Mouse (Mus musculus) neural tube, embryonic 10.5 days (tissue): ENCODE measurements around the gene Cln6.
A peak's percentile ranks its signal among the peaks of the same experiment; 100 is the strongest.
"Not testable (repeated sequence)": the region's sequence is repeated elsewhere in the genome, so short reads cannot be mapped to it uniquely, and the experiment has no call there.

Experiments
- DNase-seq: peaks from one replicate; pipeline ENCODE4 v3.0.0-alpha.2; 2017; ENCODE audit warnings: low spot score; ENCODE audit errors: extremely low spot score

Cln6 gene

DNA sequence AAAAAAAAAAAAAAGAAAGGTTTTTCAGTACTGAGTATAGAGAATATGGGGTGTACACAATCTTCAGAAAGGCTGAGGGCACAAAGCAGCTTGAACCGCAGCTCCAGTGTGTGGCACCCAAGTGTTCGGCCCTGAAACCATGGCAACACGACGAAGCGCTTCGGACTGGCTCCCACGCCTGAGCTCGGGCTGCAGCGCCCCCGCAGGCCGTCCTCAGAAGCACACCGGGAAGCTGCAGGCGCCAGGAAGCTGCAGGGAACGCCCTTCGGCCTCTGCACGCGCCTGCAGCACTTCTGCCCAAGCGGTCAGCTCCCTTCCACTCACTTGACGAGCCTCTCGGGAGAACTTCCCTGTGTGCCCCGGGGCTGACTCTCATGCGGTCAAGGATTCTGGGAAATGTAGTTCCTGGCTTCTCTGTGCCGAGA, 9.9 kb upstream of the Cln6 start:
- peak; percentile 97 for DNase-seq

DNA sequence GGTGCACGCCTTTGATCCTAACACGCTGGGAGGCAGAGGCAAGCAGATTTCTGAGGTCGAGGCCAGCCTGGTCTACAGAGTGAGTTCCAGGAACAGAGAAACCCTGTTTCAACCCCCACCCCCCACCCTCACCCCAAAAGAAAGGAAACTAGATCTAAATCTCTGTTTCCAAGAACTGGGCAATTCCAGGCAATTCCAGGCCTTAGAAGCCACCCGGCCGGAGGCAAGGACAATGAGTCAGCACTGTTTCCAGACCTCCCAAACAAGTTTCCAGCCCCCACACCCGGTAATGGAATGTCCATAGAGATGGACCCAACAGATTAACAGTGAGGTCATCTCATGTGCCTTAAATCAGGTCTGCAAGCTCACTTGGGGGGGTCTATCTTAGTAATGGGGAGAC, 8.7 kb upstream of the Cln6 start:
- no peak for DNase-seq

DNA sequence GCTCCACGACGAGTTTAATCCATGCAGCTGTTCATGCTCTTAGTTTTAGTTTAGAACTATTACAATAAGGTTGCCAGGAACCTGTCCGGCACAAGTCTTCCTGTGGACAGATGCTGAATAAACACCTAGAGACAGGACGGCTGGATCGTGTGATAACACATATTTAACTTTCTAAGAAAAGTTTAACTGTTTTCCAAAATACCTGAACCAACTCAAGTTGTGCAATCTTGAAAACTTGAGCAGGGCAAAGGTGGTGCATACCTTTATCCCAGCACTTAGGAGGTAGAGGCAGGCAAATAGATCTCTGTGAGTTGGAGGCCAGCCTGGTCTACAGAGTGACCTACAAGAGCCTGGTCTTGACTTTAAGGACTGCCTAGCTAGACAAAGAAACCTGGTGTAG, 3.7 kb upstream of the Cln6 start:
- no peak for DNase-seq

DNA sequence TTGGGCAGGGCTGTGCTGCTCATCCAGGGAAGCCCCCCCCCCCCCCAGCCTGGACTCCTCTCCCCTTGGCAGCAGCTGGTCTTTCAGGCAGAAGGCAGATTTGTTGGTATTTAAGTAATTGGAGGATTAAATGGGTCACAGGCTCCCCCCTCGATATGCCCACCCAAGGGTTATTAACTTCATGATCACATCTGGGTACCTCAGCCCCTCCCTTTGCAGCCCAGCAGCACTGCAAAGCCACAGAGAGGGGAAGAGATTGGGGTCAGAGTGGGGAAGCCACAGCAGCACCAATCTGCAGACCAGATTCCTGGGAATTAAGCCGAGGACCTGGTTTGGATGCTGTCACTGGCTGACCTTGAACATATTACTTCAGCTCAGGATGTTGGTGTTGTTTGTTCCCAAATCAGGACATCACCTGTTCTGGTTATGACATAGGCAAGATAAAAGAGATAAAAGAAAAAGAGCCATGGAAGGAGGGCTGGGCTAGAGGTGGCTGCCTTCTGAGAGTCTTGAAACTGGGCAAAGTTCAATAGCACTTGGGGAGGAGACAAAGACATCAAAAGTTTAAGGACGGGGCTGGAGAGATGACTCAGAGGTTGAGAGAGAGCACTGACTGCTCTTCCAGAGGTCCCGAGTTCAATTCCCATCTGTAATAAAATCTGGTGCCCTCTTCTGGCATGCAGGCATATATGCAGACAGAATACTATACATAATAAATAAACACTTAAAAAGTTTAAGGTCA, 2.7 kb upstream of the Cln6 start:
- DNase-seq: no peak

DNA sequence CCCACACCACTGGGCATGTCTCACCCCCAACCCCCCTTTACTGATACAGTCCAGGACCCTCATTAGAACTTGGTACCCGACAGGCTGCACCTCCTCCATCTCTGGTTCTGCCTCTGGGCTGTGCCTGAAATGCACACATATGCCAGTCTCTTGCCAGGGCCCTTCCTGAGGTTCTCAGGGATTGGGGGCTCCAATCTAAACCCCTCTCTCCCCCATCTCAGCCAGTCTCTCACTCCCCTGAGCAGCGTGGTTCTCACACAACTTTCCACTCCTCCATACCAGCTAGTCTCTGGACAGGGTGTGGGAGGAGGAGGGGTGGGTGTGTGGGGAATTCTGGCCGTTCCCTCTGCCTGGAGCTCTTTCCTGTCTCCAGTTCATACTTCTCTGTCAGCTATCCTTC, 974 bp upstream of the Cln6 start:
- DNase-seq: no peak

DNA sequence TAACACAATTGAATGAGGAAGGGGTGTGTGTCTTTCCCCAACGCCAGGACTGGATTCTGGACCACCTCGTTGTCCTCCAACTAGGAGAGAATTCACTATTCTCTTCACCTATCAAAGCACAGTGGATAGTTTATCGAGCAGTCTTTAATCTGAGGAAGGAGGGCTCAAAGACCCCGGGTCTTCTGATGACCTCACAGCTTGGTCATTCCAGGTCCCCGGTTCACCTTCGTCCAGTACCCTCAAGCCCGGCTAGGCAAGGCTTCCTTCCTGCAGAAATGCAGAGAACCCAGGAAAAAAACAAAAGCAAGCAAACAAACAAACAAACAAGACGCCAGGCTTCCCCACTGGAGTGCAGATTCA, 459 bp upstream of the Cln6 start:
- no peak for DNase-seq

DNA sequence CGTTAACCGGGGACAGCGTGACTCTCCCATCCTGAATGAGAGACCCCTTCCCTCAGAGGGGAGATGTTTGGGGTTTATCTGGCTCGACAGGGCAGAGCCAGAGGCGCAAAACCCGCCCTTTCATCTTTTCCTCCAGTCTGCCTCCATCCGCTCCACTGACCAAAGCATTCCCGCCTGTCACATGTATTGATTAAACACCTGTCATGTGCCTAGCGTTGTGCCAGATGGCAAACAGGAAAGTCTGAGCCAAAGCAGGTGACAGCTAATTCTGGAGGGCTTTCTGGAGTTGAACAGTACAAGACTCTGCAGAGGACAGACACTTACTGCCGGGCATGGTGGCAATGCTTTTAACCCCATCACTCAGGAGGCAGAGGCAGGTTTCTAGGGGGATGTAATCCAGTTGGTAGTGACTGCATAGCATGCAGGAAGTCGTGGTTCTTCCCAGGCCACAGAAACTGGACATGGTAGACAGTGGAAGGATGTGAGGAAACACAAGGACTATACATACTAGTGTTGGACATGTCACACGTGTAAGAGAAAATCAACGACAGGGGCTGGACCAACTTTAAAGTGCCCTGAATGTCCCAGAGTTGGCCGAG, 686 bp downstream of the Cln6 start:
- DNase-seq: no peak

DNA sequence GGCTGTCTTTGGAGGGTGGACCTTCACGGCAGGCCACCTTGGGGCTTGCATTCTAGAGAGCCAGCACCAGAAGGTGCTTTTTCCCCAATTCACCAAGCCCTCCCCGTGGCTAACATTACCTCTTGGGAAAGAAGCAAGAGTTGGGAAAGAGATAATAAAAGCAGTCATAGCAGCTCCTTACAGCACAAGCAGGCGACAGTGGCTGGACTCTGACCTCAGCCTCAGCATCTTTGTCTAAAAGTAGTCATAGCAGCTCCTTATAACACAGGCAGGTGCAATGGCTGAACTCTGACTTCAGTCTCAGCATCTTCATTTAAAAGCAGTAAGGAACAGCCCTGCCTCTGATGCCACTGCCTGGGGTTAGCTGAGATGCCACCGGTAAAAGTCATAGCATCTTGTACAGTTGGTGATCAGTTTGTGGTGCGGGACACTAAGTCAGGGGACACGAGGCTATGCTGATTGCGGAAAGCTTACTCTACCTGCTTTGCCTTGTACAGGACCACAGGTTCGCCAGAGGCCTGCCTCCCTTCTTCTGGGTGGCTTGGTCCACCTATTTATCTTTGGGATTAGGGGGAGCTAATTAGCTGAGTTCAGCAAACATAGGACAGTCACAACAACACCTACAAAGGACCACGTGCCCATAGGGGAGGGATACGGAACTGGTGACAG, 4.9 kb downstream of the Cln6 start:
- no peak for DNase-seq

DNA sequence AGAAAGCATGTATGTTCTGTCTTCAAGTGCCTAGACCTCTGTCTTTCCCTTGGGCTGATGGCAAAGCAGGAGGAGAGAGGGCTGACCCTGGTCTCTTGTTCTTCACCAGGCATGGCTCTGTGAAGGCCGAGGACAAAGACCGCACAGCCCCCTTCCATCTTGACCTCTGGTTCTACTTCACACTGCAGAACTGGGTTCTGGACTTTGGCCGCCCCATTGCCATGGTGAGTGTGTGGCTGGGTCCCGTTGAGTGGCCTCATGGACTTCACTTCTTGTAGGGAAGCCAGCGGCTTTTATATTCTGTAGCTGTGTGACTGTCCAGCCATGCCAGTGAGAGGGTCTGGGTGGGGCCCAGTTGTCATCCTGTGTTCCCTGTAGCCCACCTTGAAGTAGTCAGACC, 5.9 kb downstream of the Cln6 start:
- DNase-seq: no peak

DNA sequence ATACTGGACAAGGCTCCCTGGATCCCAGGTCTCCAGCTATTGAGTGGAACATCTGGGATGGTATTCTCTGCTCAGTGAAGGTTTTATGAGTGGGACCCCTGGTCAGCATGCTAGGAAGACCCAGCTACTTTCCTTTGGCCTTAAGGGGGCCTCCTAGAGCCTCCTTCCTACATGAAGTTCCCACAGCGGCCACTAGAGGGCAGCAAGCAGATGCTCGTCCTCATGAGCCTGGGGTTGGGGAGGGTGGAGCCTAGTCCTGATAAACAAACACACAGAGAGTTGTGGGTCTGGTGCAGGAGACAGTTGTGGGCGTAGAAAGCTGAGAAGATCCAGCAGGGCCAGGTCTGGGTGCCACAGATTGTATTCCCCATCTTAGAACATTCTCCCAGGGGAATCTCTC, 9.1 kb downstream of the Cln6 start:
- DNase-seq: peak; percentile 92

DNA sequence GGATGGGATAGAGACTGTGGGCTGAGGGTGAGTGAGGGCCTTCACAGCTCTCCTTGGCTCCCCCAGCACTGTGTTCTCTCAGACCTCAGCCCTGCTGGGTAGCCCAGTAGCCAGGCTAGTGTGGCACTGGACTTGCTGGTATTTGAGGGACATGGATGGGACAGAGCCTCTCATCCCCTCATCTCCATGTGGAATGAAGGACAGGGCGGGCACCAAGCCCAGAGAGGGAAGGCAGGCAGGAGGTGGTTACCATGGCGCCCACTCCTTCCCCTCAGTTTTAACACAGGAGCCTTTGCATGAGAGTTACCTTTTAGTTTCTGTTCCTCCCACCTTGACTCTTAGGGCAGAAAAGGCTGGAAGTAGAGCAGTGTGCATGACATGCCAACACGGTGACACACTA, 10.1 kb downstream of the Cln6 start:
- DNase-seq: no peak

DNA sequence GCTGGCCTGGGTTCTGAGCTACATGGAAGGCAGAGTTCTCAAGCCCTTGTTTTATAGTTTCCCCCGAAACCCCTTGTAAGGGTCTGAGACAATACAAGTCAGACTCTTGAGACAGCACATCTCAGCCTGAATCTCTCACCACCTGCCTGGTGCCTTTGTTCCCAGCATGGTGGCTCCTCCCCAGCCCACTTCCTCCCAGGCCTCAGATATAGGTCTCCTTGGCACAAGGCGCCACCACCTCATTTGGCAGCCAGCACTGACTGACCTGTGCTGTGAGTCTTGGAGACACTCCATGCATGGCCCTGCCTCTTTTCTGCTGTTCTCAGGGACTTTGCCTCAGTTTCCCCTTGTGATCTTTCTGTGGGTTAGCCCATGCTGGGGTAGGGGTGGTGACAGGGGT, 13.0 kb downstream of the Cln6 start:
- DNase-seq: no peak

DNA sequence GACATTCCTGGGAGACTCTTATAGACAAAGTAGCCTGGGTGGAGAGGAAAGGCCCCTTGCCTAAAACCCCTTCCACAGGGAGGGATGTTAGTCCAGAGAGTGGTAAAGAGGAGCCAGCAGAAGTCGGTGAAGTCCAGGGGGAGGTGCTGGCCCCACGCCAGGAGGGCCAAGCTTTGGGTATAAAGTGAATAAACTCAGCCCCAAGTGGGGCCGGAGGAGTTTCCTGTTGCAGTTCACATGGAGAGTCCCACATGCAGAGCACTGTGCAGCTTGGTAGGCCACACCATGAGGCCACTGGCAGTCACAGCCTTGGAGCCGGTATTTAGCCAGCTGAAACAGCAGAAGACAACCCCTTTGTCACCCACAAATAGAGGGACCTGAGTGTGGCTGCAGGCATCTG, 15.9 kb downstream of the Cln6 start:
- no peak for DNase-seq

DNA sequence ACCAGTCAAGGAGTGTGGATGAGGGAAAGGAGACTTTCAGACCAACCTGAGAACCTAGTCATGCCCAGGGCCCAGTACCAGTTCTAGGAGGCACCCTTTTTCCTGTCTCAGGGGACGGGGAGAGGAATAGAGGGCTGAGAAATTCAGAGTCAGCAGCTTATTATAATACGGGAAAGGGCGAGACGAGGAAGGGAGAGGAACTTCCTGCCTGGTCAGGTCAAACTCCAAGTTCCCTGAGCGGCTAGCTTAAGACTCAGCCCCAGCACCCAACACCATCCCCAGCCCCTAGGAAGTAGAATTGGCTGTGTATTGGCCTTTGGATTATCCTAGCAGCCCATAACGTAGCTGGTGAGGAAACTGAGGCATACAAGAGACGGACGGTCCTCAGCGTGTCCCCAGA, 18.6 kb downstream of the Cln6 start:
- DNase-seq: no peak

DNA sequence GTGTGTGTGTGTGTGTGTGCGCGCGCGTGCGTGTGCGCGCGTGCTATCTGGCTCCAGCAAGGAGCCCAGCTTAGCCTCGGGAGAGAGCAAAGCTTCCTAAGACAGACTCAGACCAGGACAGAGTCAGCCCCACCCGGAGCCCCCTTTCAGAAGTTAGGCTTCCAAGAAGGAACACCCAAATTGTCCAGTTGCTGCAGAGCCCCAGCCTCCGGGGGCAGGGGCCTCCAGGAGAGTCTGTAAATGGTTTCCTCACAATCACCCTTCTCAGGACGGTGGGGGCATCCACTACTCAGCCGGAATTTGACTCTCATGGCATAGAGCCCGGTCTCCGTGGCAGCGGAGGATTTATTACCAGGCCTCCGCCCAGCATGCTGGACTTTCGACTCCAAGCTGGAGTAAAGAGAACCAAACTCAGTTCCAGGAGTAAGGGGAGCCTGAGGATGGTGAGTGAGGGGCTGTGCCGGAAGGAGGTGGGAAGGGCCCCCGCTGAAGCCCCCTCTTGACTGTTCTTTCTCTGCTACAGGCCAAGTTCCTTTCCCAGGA, 19.2 kb downstream of the Cln6 start, which contains the start of gene Calml4:
TSS of gene Calml4 (plus strand) at position 362 of the 543 bp plus-strand sequence.
- peak; percentile 50 for DNase-seq

DNA sequence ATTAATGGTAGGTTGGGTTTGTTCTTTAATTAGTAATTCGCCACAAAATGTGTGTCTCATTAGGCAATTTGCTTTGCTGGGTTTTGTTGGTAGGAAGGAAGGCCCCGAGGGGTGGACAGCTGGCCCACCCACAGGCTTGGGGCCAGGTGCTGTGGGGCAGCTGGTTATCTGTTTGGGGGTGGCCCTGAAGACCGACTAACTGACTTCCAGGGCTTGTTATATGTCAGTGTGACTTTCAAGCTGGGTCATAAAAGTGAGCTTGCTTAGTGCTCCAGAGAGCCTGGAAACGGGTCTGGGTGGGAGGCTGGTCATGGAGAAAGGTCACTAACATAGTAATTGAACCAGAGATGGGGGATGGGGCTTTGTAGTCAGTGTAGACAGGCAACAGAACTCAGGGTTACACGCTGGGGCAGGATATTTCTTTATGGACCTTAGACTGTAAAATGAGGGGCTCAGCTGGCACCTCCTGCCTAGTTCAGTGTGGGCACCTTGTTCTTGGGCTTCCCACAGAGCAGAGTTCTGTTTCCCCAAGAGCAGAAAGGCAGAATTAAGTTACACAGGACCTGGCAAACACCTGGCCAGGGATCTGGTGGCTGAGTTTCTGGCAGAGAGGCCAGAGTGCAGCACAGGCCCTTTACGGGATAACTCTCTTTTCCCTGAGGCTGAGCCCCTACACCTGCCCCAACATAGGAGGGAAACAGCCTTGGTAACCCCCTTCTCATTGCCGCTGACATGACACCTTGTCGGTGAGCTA, 19.9 kb downstream of the Cln6 start:
- no peak for DNase-seq

DNA sequence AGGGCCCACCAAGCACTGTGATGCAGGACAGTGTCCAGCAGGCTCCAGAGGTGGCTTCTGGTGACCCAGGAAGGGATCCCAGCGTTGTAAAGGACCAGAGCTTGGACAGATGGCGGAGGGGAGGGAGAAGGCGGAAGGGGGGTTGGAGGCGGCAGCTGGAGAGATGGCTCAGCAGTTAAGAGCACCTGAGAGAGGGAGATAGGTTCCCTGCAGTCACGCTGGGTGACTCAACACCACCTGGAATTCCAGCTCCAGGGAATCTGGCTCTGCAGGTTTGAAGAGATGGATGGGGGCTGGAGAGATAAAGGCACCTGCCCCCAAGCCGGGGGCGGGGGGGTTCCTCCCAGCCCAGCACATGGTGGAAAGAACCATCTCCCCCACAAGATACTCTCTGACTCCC, 21.5 kb downstream of the Cln6 start:
- not testable (repeated sequence) for DNase-seq

DNA sequence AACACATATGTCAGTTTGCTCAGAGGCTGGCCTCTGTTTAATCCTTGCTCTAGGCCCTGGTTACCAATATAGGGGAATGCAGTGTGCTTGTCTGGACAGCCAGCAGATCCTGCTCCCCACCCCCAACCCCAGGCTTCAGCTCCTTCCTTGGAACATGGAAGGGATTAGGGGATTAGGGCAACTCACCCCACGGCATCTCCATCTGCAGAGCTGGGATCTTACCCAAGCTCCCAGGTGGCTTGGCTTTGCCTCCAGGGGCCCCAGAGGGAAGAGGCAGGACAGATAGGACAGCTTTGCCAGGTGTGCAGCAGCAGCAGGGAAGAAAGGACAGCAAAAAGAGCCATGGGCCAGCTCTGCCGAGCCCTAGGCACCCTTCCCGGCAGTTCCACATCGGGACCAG, 22.3 kb downstream of the Cln6 start:
- no peak for DNase-seq

DNA sequence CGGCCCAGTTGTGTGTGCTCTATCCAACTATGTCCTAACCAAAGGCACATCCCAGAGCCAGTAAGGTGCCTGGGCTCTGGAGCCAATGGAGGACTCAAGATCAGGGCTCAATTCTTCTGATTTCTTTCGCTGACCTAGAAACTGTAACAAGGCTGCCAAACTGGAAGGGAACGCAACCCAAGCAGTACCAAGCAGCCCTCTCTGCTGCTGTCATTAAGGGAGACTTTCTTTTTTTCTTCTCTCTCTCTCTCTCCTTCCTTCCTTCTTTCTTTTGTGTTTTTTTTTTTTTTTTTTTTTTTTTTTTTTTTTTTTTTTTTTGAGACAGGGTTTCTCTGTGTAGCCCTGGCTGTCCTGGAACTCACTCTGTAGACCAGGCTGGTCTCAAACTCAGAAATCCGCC, 30.7 kb downstream of the Cln6 start:
- not testable (repeated sequence) for DNase-seq

DNA sequence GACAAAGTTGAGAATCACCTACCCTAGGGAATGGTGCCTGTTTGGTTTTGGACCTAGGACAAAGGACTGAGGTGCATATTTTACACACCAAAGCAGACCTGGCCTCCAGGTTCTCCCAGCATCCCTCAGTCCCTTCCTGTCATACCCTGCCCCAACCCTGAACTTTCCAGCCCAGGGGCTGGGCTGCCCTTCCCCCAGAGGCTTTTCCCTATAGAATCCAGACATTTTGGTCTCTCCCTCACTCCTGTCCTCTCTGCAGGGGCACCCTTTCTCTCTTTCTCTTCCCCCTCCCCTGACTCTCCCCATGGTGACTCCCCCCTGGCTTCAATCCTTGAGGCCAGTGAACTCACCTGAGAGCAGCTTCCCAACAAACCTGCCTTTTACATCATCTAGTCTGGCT, 32.1 kb downstream of the Cln6 start:
- no peak for DNase-seq

DNA sequence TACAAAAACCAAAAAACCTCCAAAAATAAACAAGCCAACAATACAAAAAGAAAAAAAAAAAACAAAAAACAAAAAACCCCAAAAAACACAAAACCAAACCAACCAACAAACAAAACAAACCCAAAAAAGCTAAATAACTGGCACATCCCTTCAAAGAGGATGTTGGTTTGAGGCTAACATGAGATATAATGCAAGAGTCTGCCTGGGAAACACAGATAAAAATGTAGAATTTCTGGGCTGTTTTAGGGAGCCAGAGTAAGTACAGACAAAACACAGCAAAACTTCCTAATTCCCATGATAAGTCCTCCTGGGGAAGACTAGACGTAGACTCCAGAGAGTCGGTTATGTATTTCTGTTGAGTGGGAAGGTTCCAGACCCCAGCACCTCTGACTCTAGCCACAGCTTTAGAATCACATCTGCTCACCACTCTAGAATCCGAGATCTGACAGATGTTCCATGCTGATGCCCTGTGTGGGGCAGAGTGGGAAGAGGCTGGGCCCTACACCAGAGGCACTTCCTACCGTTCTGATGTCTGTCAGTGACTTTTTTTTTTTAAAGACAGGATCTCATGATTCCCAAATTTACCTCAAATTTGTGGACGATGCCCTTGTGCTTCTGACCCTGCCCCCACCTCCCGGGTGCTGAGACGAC, 38.5 kb downstream of the Cln6 start:
- no peak for DNase-seq
